28 mouse cellular contexts compared by ENCODE assay signal in genomic region chr17:8634476-8634875, GRCm38 (mm10).
DNase-seq lines count a peak whose midpoint lies in the region; ATAC-seq lines count a peak whose summit lies in the region.
"Had no signal": no experiment of that assay in that cellular context is flagged by ENCODE, and none has a peak within 500 bp of the region (broad histone marks: within the 10 kb centered on the region; RNA-seq: fewer than 3 reads in every experiment).

No protein-coding gene starts in this region.

- no peaks in the 10 kb centered on the region for H3K27me3 ChIP-seq in heart, embryonic 11.5 days (ENCODE audit: control insufficient read depth, insufficient read depth, low read length)
- H3K27me3 ChIP-seq: CH12.LX; forebrain, embryonic 13.5 days; lung, embryonic 15.5 days; midbrain, embryonic 13.5 days; neural tube, embryonic 15.5 days had no signal

- H3K9ac ChIP-seq in heart, embryonic 11.5 days (ENCODE audit: low read depth, low read length) = no peak overlapping the region
- H3K9ac ChIP-seq: forebrain, embryonic 13.5 days; heart, embryonic 13.5 days; hindbrain, embryonic 13.5 days; limb, embryonic 13.5 days; lung, embryonic 15.5 days; midbrain, embryonic 13.5 days; neural tube, embryonic 15.5 days had no signal

- H3K27ac ChIP-seq in heart, embryonic 11.5 days (ENCODE audit: low read depth, low read length) = no peak overlapping the region
- H3K27ac ChIP-seq: forebrain, embryonic 13.5 days; heart, embryonic 13.5 days; hindbrain, embryonic 13.5 days; layer of hippocampus, adult 2 months; left cerebral cortex, adult 2 months; limb, embryonic 13.5 days; lung, embryonic 15.5 days; midbrain, embryonic 13.5 days; neural tube, embryonic 15.5 days had no signal

- H3K4me2 ChIP-seq in heart, embryonic 11.5 days = no peak overlapping the region
- H3K4me2 ChIP-seq: forebrain, embryonic 13.5 days; heart, embryonic 13.5 days; hindbrain, embryonic 13.5 days; limb, embryonic 13.5 days; liver, embryonic 11.5 days; lung, embryonic 15.5 days; midbrain, embryonic 13.5 days; neural tube, embryonic 15.5 days had no signal

- 90% methylated on average over 4 of the region's 4 CpGs for WGBS in heart, embryonic 11.5 days (ENCODE audit: insufficient replicate concordance)

- no peaks in the 10 kb centered on the region for H3K36me3 ChIP-seq in heart, embryonic 11.5 days (ENCODE audit: control insufficient read depth, insufficient read depth, low read length)
- H3K36me3 ChIP-seq: heart, embryonic 13.5 days; hindbrain, embryonic 13.5 days; limb, embryonic 13.5 days; lung, embryonic 15.5 days; midbrain, embryonic 13.5 days; neural tube, embryonic 15.5 days had no signal

- peak; percentile 29 for DNase-seq in heart, adult 8-10 months (ENCODE audit: low spot score)
- DNase-seq in 416B (ENCODE audit: low read depth) = peak; percentile 70
- DNase-seq in heart, postnatal 14 days = peak; percentile 25 to 53
- no peak for DNase-seq in c-Kit-positive CD71-positive TER-119-positive erythroid progenitor cells, embryonic 14.5 days (ENCODE audit: low spot score)
- no peak for DNase-seq in testis, postnatal 14 days (ENCODE audit: low spot score)
- DNase-seq in embryo, embryonic 11 days = no peak
- DNase-seq: adrenal gland, adult 2 months; adrenal gland, postnatal 36 days; cerebellum, postnatal 14 days; kidney, adult 11 months; kidney, postnatal 36 days; retina, postnatal 1 day; right cerebral cortex, postnatal 25 days had no signal

- ATAC-seq in heart, embryonic 11.5 days (replicated peaks; ENCODE audit: insufficient number of reproducible peaks, low FRiP score, low TSS enrichment) = no peak
- ATAC-seq in common myeloid progenitor, adult 5-6 weeks (replicated peaks; ENCODE audit: low read depth, poor library complexity, severe bottlenecking) = peak; percentile 41; the same call in 1 of the 2 replicates
- ATAC-seq: activated CD4-positive, CD25-positive, alpha-beta regulatory T cell, adult 4 months; forebrain, embryonic 13.5 days; midbrain, embryonic 13.5 days had no signal

- no peak overlapping the region for H3K4me3 ChIP-seq in heart, embryonic 11.5 days (ENCODE audit: low read depth, low read length)
- H3K4me3 ChIP-seq: forebrain, embryonic 13.5 days; heart, embryonic 13.5 days; hindbrain, embryonic 13.5 days; layer of hippocampus, adult 2 months; left cerebral cortex, adult 2 months; limb, embryonic 13.5 days; lung, embryonic 15.5 days; megakaryocyte, embryonic 14.5 days; midbrain, embryonic 13.5 days; neural tube, embryonic 15.5 days had no signal

- no peaks in the 10 kb centered on the region for H3K9me3 ChIP-seq in heart, embryonic 11.5 days (replicated peaks; ENCODE audit: control insufficient read depth, low read length)
- H3K9me3 ChIP-seq: forebrain, embryonic 13.5 days; heart, embryonic 13.5 days; hindbrain, embryonic 13.5 days; limb, embryonic 13.5 days; lung, embryonic 15.5 days; megakaryocyte, embryonic 14.5 days; midbrain, embryonic 13.5 days; neural tube, embryonic 15.5 days had no signal

- intact Hi-C loops in heart, postnatal 14 days (cut with DNase I) = no loop called here

- H3K4me1 ChIP-seq in heart, embryonic 11.5 days (ENCODE audit: control insufficient read depth, insufficient read depth, low read length) = no peaks in the 10 kb centered on the region
- H3K4me1 ChIP-seq: forebrain, embryonic 13.5 days; lung, embryonic 15.5 days; megakaryocyte, embryonic 14.5 days had no signal

Comparison
In these comparisons a context has a peak if more than half of its experiments do, and no peak if none do; other contexts are left out.
1. DNase-seq: peak in heart, adult 8-10 months (single experiment), 416B (single experiment) and heart, postnatal 14 days (2 of 2); none in c-Kit-positive CD71-positive TER-119-positive erythroid progenitor cells, embryonic 14.5 days (single experiment), testis, postnatal 14 days (single experiment) and embryo, embryonic 11 days (single experiment).